Comparison of ENCODE assay signal across 24 mouse cellular contexts in genomic region chr3:108916857-108917256, GRCm38 (mm10). TPM values are rescaled to one million over a fixed set of nuclear protein-coding genes. Genes with fewer than 3 reads are reported as not detected.
DNase-seq lines count a peak whose midpoint lies in the region; ATAC-seq and TF ChIP-seq lines count a peak whose summit lies in the region.
"Had no signal": no experiment of that assay in that cellular context is flagged by ENCODE, and none has a peak within 500 bp of the region (broad histone marks: within the 10 kb centered on the region; RNA-seq: fewer than 3 reads in every experiment).

No protein-coding gene starts in this region.

- H3K4me3 ChIP-seq in liver, embryonic 14.5 days (ENCODE audit: insufficient read depth in 1 of 2, low read depth in 2 of 2, low read length in 2 of 2) = no peak overlapping the region
- H3K4me3 ChIP-seq in liver, postnatal 0 days (ENCODE audit: low read depth, low read length) = no peak overlapping the region
- H3K4me3 ChIP-seq in myocyte = no peak overlapping the region
- H3K4me3 ChIP-seq in midbrain, embryonic 13.5 days (replicated peaks) = no peak overlapping the region
- H3K4me3 ChIP-seq: embryonic facial prominence, embryonic 12.5 days; erythroblast, embryonic 14.5 days; heart, embryonic 12.5 days; hindbrain, embryonic 12.5 days; limb, embryonic 15.5 days; lung, embryonic 15.5 days had no signal

- H3K9ac ChIP-seq in liver, embryonic 14.5 days (replicated peaks) = no peak overlapping the region
- no peak overlapping the region for H3K9ac ChIP-seq in liver, postnatal 0 days (replicated peaks)
- H3K9ac ChIP-seq in midbrain, embryonic 13.5 days (replicated peaks) = no peak overlapping the region
- H3K9ac ChIP-seq: embryonic facial prominence, embryonic 12.5 days; heart, embryonic 12.5 days; hindbrain, embryonic 12.5 days; limb, embryonic 15.5 days; lung, embryonic 15.5 days had no signal

- H3ac ChIP-seq in myocyte (ENCODE audit: control insufficient read depth, insufficient read length) = no peak overlapping the region

- H3K4me2 ChIP-seq in liver, embryonic 14.5 days (ENCODE audit: low read depth) = peak overlapping the region; percentile 22
- no peak overlapping the region for H3K4me2 ChIP-seq in liver, postnatal 0 days (ENCODE audit: low read depth, low read length)
- peak overlapping the region; percentile 13 for H3K4me2 ChIP-seq in myocyte (ENCODE audit: low read depth)
- H3K4me2 ChIP-seq in midbrain, embryonic 13.5 days (replicated peaks) = no peak overlapping the region
- H3K4me2 ChIP-seq: embryonic facial prominence, embryonic 12.5 days; heart, embryonic 12.5 days; hindbrain, embryonic 12.5 days; limb, embryonic 15.5 days; lung, embryonic 15.5 days had no signal

- 35% methylated on average over 4 of the region's 4 CpGs for WGBS in liver, embryonic 14.5 days (ENCODE audit: insufficient replicate concordance)
- WGBS in liver, postnatal 0 days (ENCODE audit: insufficient replicate concordance) = 43% methylated on average over 4 of the region's 4 CpGs
- 42% methylated on average over 4 of the region's 4 CpGs for WGBS in midbrain, embryonic 13.5 days

- no peak for TF ChIP-seq CTCF in liver, embryonic 14.5 days (IDR thresholded peaks at IDR 0.05; ENCODE audit: low read depth)
- no peak for TF ChIP-seq CTCF in liver, postnatal 0 days (IDR thresholded peaks at IDR 0.05; ENCODE audit: low read depth)

- peak; percentile 38 for DNase-seq in cerebellum, adult 9-10 months
- no peak for DNase-seq in frontal cortex, postnatal 25 days (ENCODE audit: low spot score in 2 of 2)
- DNase-seq in liver, embryonic 14.5 days (ENCODE audit: low read depth in 3 of 3, low spot score in 3 of 3) = no peak
- no peak for DNase-seq in liver, postnatal 0 days
- DNase-seq: adrenal gland, adult 2 months; heart, postnatal 10 days; kidney, adult 2 months; left cerebral cortex, postnatal 4 days; lung, postnatal 36 days had no signal

- no peaks in the 10 kb centered on the region for H3K79me2 ChIP-seq in myocyte (ENCODE audit: control insufficient read depth, insufficient read depth)

- no peaks in the 10 kb centered on the region for H3K9me3 ChIP-seq in liver, embryonic 14.5 days (ENCODE audit: control insufficient read depth, low read length)
- no peaks in the 10 kb centered on the region for H3K9me3 ChIP-seq in liver, postnatal 0 days (ENCODE audit: low read length)
- no peaks in the 10 kb centered on the region for H3K9me3 ChIP-seq in midbrain, embryonic 13.5 days
- H3K9me3 ChIP-seq: embryonic facial prominence, embryonic 12.5 days; heart, embryonic 12.5 days; hindbrain, embryonic 12.5 days; limb, embryonic 15.5 days; lung, embryonic 15.5 days had no signal

- H3K36me3 ChIP-seq in liver, embryonic 14.5 days (replicated peaks; ENCODE audit: control insufficient read depth, insufficient read depth, low read depth) = no peaks in the 10 kb centered on the region
- H3K36me3 ChIP-seq in liver, postnatal 0 days (replicated peaks; ENCODE audit: insufficient read depth, low read length) = no peaks in the 10 kb centered on the region
- no peaks in the 10 kb centered on the region for H3K36me3 ChIP-seq in myocyte (ENCODE audit: control insufficient read depth, insufficient read depth)
- H3K36me3 ChIP-seq in midbrain, embryonic 13.5 days = no peaks in the 10 kb centered on the region
- H3K36me3 ChIP-seq: embryonic facial prominence, embryonic 12.5 days; heart, embryonic 12.5 days; hindbrain, embryonic 12.5 days; limb, embryonic 15.5 days; lung, embryonic 15.5 days had no signal

- no peak for TF ChIP-seq EP300 in liver, embryonic 14.5 days (IDR thresholded peaks at IDR 0.05; ENCODE audit: low read depth)
- no peak for TF ChIP-seq EP300 in liver, postnatal 0 days (IDR thresholded peaks at IDR 0.05; ENCODE audit: low read depth)

- no peaks in the 10 kb centered on the region for H3K27me3 ChIP-seq in liver, embryonic 14.5 days (ENCODE audit: control insufficient read depth, insufficient read depth, low read length)
- H3K27me3 ChIP-seq in liver, postnatal 0 days (ENCODE audit: insufficient read depth, low read length) = no peaks in the 10 kb centered on the region
- H3K27me3 ChIP-seq in myocyte (ENCODE audit: control insufficient read depth, insufficient read depth, insufficient read length) = no peaks in the 10 kb centered on the region
- H3K27me3 ChIP-seq in midbrain, embryonic 13.5 days = no peaks in the 10 kb centered on the region
- H3K27me3 ChIP-seq: embryonic facial prominence, embryonic 12.5 days; heart, embryonic 12.5 days; hindbrain, embryonic 12.5 days; limb, embryonic 15.5 days; lung, embryonic 15.5 days had no signal

- no peak for ATAC-seq in cerebellum, adult (ENCODE audit: insufficient number of reproducible peaks, low FRiP score, low TSS enrichment)
- ATAC-seq in frontal cortex, adult (ENCODE audit: low TSS enrichment) = 0 out of 2 replicates have a peak, but pooled peaks have one; percentile 17
- ATAC-seq in liver, embryonic 14.5 days (ENCODE audit: insufficient read depth) = no peak
- ATAC-seq in liver, postnatal 0 days = no peak
- no peak for ATAC-seq in midbrain, embryonic 13.5 days
- ATAC-seq: midbrain, embryonic 16.5 days had no signal

- no peak overlapping the region for H3K27ac ChIP-seq in liver, embryonic 14.5 days
- no peak overlapping the region for H3K27ac ChIP-seq in liver, postnatal 0 days (ENCODE audit: low read depth)
- H3K27ac ChIP-seq in midbrain, embryonic 13.5 days = no peak overlapping the region
- H3K27ac ChIP-seq: embryonic facial prominence, embryonic 12.5 days; hindbrain, embryonic 12.5 days; kidney, postnatal 0 days; limb, embryonic 15.5 days; lung, embryonic 15.5 days had no signal

- TF ChIP-seq POLR2A in myocyte (IDR thresholded peaks at IDR 0.05; ENCODE audit: insufficient read length, low read depth) = no peak

- peaks cover 11 to 29% of the 10 kb centered on the region in 2 experiments for H3K4me1 ChIP-seq in liver, embryonic 14.5 days (replicated peaks; ENCODE audit: control insufficient read depth in 2 of 2, insufficient read depth in 2 of 2, low read length in 1 of 2)
- H3K4me1 ChIP-seq in liver, postnatal 0 days (ENCODE audit: insufficient read depth) = no peaks in the 10 kb centered on the region
- H3K4me1 ChIP-seq in midbrain, embryonic 13.5 days (replicated peaks) = peaks cover 5% of the 10 kb centered on the region; the same call in 1 of the 2 replicates
- H3K4me1 ChIP-seq: embryonic facial prominence, embryonic 12.5 days; lung, embryonic 15.5 days had no signal

TF ChIP-seq in myocyte, 11 proteins besides CTCF, POLR2A, EP300 and RAD21:
- no peak for TF ChIP-seq TCF3 (IDR thresholded peaks at IDR 0.05; ENCODE audit: insufficient read length, low read depth)
- TF ChIP-seq POLR2AphosphoS2 (IDR thresholded peaks at IDR 0.05; ENCODE audit: insufficient read length, low read depth) = no peak
- TF ChIP-seq REST (IDR thresholded peaks at IDR 0.05; ENCODE audit: insufficient read depth, insufficient read length) = no peak
- no peak for TF ChIP-seq TCF12 (IDR thresholded peaks at IDR 0.05; ENCODE audit: insufficient read depth, poor library complexity, severe bottlenecking)

RNA-seq across cellular contexts. Expression of gene Prpf38b, which starts 5.3 kb away (rescaled TPM):
- polyA plus RNA-seq in liver, embryonic 14.5 days (2012; rRNA removed) = 29.5 and 47.5 TPM in 2 replicates
- 20.2 and 22.4 TPM in 2 replicates for polyA plus RNA-seq in liver, embryonic 14.5 days (2014; fragmentation: Nextera tagmentation; extraction: Ambion mirVana)
- 21.5 and 23.9 TPM in 2 replicates for polyA plus RNA-seq in liver, postnatal 0 days (2015; fragmentation: Nextera tagmentation; extraction: Ambion mirVana)
- polyA plus RNA-seq in myocyte (2012; fragmentation: generic; extraction: Trizol) = 19.0 TPM
- 67.1 and 72.2 TPM in 2 replicates for polyA plus RNA-seq in midbrain, embryonic 13.5 days (2015; fragmentation: Nextera tagmentation; extraction: Ambion mirVana)

RNA-seq across cellular contexts. Expression of gene Henmt1, which starts 22.8 kb away (rescaled TPM):
- 0.02 and 0.03 TPM in 2 replicates for polyA plus RNA-seq in liver, embryonic 14.5 days (2012; rRNA removed)
- polyA plus RNA-seq in liver, embryonic 14.5 days (2014; fragmentation: Nextera tagmentation; extraction: Ambion mirVana) = 0.08 TPM in 1 of 2 replicates, not detected in the other
- not detected in 2 replicates for polyA plus RNA-seq in liver, postnatal 0 days (2015; fragmentation: Nextera tagmentation; extraction: Ambion mirVana)
- not detected for polyA plus RNA-seq in myocyte (2012; fragmentation: generic; extraction: Trizol)
- 0.90 and 1.1 TPM in 2 replicates for polyA plus RNA-seq in midbrain, embryonic 13.5 days (2015; fragmentation: Nextera tagmentation; extraction: Ambion mirVana)
- polyA plus RNA-seq: adrenal gland, adult 2 months; erythroblast, embryonic 14.5 days had no signal

RNA-seq across cellular contexts. Expression of gene Gm9857, which starts 23.4 kb away (rescaled TPM):
- polyA plus RNA-seq in liver, embryonic 14.5 days (2012; rRNA removed) = not detected in 2 replicates
- polyA plus RNA-seq in liver, embryonic 14.5 days (2014; fragmentation: Nextera tagmentation; extraction: Ambion mirVana) = not detected in 2 replicates
- polyA plus RNA-seq in liver, postnatal 0 days (2015; fragmentation: Nextera tagmentation; extraction: Ambion mirVana) = not detected in 2 replicates
- polyA plus RNA-seq in myocyte (2012; fragmentation: generic; extraction: Trizol) = not detected
- polyA plus RNA-seq in midbrain, embryonic 13.5 days (2015; fragmentation: Nextera tagmentation; extraction: Ambion mirVana) = 0.75 TPM in 1 of 2 replicates, not detected in the other
- polyA plus RNA-seq: adrenal gland, adult 2 months; embryonic facial prominence, embryonic 12.5 days; erythroblast, embryonic 14.5 days; heart, embryonic 12.5 days; hindbrain, embryonic 12.5 days; intestine, embryonic 14.5 days; kidney, postnatal 0 days; limb, embryonic 15.5 days; lung, embryonic 15.5 days; midbrain, embryonic 16.5 days; neural tube, embryonic 14.5 days; spleen, adult 2 months had no signal

RNA-seq across cellular contexts. Expression of gene Fndc7, which starts 27.0 kb away (rescaled TPM):
- polyA plus RNA-seq in liver, embryonic 14.5 days (2012; rRNA removed) = not detected in 2 replicates
- polyA plus RNA-seq in liver, embryonic 14.5 days (2014; fragmentation: Nextera tagmentation; extraction: Ambion mirVana) = not detected in 2 replicates
- 0.06 and 0.09 TPM in 2 replicates for polyA plus RNA-seq in liver, postnatal 0 days (2015; fragmentation: Nextera tagmentation; extraction: Ambion mirVana)
- polyA plus RNA-seq in myocyte (2012; fragmentation: generic; extraction: Trizol) = 0.26 TPM
- not detected in 2 replicates for polyA plus RNA-seq in midbrain, embryonic 13.5 days (2015; fragmentation: Nextera tagmentation; extraction: Ambion mirVana)
- polyA plus RNA-seq: erythroblast, embryonic 14.5 days; kidney, postnatal 0 days had no signal

Comparison
In these comparisons a context has a peak if more than half of its experiments do, and no peak if none do; other contexts are left out.
1. H3K4me2 ChIP-seq: peak in liver, embryonic 14.5 days (single experiment) and myocyte (single experiment); none in liver, postnatal 0 days (single experiment) and midbrain, embryonic 13.5 days (single experiment).